Mouse (Mus musculus) hindbrain, embryonic 11.5 days (tissue): ENCODE data around the gene Cdk15. TPM values are rescaled to one million over a fixed set of nuclear protein-coding genes. Genes with fewer than 3 reads are reported as not detected.

Experiments
- ATAC-seq: fragments of 200-750 bp; cut with Nextera tagmentation; 2 replicates; pipeline ENCODE4 v1.8.0; 2017; ENCODE audit warnings: mild to moderate bottlenecking, moderate TSS enrichment, moderate library complexity; ENCODE audit not compliant: low FRiP score
- DNase-seq: peaks from one replicate; pipeline ENCODE4 v3.0.0-alpha.2; 2015; ENCODE audit warnings: low spot score
- H3K27ac ChIP-seq: fragments of 300-500 bp; sonication (generic); 2 replicates; pipeline ENCODE4 v1.5.1; 2014; ENCODE audit warnings: mild to moderate bottlenecking, low read depth, low read length
- H3K27me3 ChIP-seq: fragments of 300-500 bp; sonication (generic); 2 replicates; pipeline ENCODE4 v1.6.1; 2014; ENCODE audit warnings: mild to moderate bottlenecking, low read length, moderate library complexity, mixed read lengths; ENCODE audit not compliant: control insufficient read depth, insufficient read depth
- H3K36me3 ChIP-seq: fragments of 300-500 bp; sonication (generic); 2 replicates; pipeline ENCODE4 v1.6.1; 2014; ENCODE audit warnings: mild to moderate bottlenecking, low read length, moderate library complexity, mixed read lengths; ENCODE audit not compliant: control insufficient read depth, insufficient read depth
- H3K4me1 ChIP-seq: fragments of 300-500 bp; sonication (generic); replicated peaks from 2 replicates; pipeline ENCODE4 v1.6.1; 2014; ENCODE audit warnings: low read length, mixed read lengths; ENCODE audit not compliant: control insufficient read depth, insufficient read depth
- H3K4me2 ChIP-seq: fragments of 300-500 bp; sonication (generic); replicated peaks from 2 replicates; pipeline ENCODE4 v1.6.1; 2014; ENCODE audit warnings: mild to moderate bottlenecking, low read depth, low read length
- H3K4me3 ChIP-seq: fragments of 300-500 bp; sonication (generic); 2 replicates; pipeline ENCODE4 v1.5.1; 2014; ENCODE audit warnings: low read depth, low read length
- H3K9ac ChIP-seq: fragments of 300-500 bp; sonication (generic); 2 replicates; pipeline ENCODE4 v1.6.1; 2014; ENCODE audit warnings: low read depth, low read length
- H3K9me3 ChIP-seq: fragments of 300-500 bp; sonication (generic); 2 replicates; pipeline ENCODE4 v1.6.1; 2016; ENCODE audit warnings: low read length; ENCODE audit not compliant: control insufficient read depth
- WGBS: fragments of 180-500 bp; shearing (Covaris S2); extraction: QIAGEN DNeasy Blood & Tissue Kit; methylation state at CpG from one replicate; pipeline ENCODE4 v1.1.7; 2014; 5-methylcytosine and 5-hydroxymethylcytosine counted together
- polyA plus RNA-seq: library from polyadenylated mRNA; unstranded; fragments of >200 nt; fragmentation: Nextera tagmentation; extraction: Ambion mirVana; gene quantifications from 2 replicates; pipeline ENCODE4 v1.2.1, GENCODE M21; 2014

Gene Cdk15
- polyA plus RNA-seq, 1 experiment from 2014 or later: 1.8 TPM

- no peaks in the 10 kb centered on the region for H3K27me3 ChIP-seq
- H3K9ac ChIP-seq: no peak overlapping the region
- peak overlapping the region; percentile 0 for H3K27ac ChIP-seq
- no peak for ATAC-seq
- no peak overlapping the region for H3K4me2 ChIP-seq
- WGBS: 12% methylated on average over 3 of the region's 3 CpGs
- H3K9me3 ChIP-seq: no peaks in the 10 kb centered on the region
- DNase-seq: peak; percentile 40
- no peak overlapping the region for H3K4me3 ChIP-seq
- H3K4me1 ChIP-seq: peaks cover 5% of the 10 kb centered on the region
- no peaks in the 10 kb centered on the region for H3K36me3 ChIP-seq
Observed at GRCm38 (mm10) chr1:59257736-59258135, 1.0 kb downstream of the Cdk15 start.

- no peak for DNase-seq
- Histone ChIP-seq H3K9me3 (no peaks in the 10 kb centered on the region), H3K36me3 (no peaks in the 10 kb centered on the region), H3K4me2 (no peak overlapping the region), H3K27ac (no peak overlapping the region), H3K27me3 (no peaks in the 10 kb centered on the region), H3K9ac (no peak overlapping the region), H3K4me3 (no peak overlapping the region), H3K4me1 (no peaks in the 10 kb centered on the region)
- 67% methylated on average over 8 of the region's 8 CpGs for WGBS
- ATAC-seq: no peak
Observed at GRCm38 (mm10) chr1:59268931-59269330, 12.2 kb downstream of the Cdk15 start.

- 84% methylated on average over 6 of the region's 6 CpGs for WGBS
- no peaks in the 10 kb centered on the region for H3K9me3 ChIP-seq
- no peaks in the 10 kb centered on the region for H3K36me3 ChIP-seq
- H3K27me3 ChIP-seq: no peaks in the 10 kb centered on the region
- H3K4me2 ChIP-seq: no peak overlapping the region
- no peaks in the 10 kb centered on the region for H3K4me1 ChIP-seq
- no peak overlapping the region for H3K9ac ChIP-seq
- ATAC-seq (no peak), DNase-seq (no peak)
- no peak overlapping the region for H3K4me3 ChIP-seq
- no peak overlapping the region for H3K27ac ChIP-seq
Observed at GRCm38 (mm10) chr1:59269466-59269865, 12.8 kb downstream of the Cdk15 start.

GRCm38 (mm10) chr1:59269951-59270689, 13.4 kb downstream of the Cdk15 start:
- H3K4me2 ChIP-seq: no peak overlapping the region
- H3K9ac ChIP-seq: no peak overlapping the region
- ATAC-seq (no peak), DNase-seq (peak; percentile 63)
- peak overlapping the region; percentile 30; the same call in 1 of the 2 replicates for H3K27ac ChIP-seq
- WGBS: 47% methylated on average over 20 of the region's 20 CpGs
- no peak overlapping the region for H3K4me3 ChIP-seq
- no peaks in the 10 kb centered on the region for H3K36me3 ChIP-seq
- H3K27me3 ChIP-seq: no peaks in the 10 kb centered on the region
- no peaks in the 10 kb centered on the region for H3K4me1 ChIP-seq
- no peaks in the 10 kb centered on the region for H3K9me3 ChIP-seq

DNA sequence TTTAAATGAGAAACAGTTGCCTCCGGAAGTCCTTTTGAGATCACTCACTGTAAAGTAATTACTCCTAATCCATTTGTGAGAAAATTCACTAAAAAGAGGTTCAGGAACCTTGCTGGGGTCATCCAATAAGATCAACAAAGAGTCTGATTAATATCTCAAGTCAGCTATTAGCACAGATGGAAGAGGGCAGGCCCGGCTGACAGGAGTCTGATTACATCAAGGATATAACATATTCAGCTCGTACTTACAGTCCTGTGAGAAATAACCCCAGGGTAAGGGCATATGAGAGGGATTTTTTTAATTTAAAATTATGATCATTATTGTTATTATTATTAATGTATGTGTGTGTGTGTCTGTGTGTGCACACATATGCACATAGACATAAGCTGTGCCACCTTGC, 15.5 kb downstream of the Cdk15 start:
- 53% methylated on average over 3 of the region's 3 CpGs for WGBS
- Histone ChIP-seq H3K9ac (no peak overlapping the region), H3K4me3 (no peak overlapping the region), H3K27ac (no peak overlapping the region), H3K27me3 (no peaks in the 10 kb centered on the region), H3K4me2 (no peak overlapping the region), H3K36me3 (no peaks in the 10 kb centered on the region), H3K4me1 (no peaks in the 10 kb centered on the region), H3K9me3 (no peaks in the 10 kb centered on the region)
- ATAC-seq (no peak), DNase-seq (no peak)

DNA sequence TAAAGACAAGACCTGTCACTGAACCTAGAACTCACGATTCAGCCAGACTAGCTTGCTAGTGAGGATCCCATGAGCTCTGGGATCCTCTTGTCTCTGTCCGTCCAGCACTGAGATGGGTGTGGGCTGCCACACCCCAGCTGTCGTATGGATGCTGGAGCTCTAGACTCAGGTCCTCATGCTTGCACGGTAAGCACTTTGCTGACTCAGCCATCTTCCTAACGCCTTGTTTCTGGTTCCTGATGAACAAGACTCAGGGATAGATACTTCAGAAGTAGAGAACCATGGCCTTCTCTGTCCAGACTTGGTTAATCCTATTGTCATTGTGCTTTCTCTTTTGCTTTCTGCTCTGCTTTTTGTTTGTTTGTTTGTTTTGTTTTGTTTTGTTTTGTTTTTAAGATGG, 29.2 kb downstream of the Cdk15 start:
- H3K9me3 ChIP-seq: no peaks in the 10 kb centered on the region
- no peak overlapping the region for H3K9ac ChIP-seq
- no peak overlapping the region for H3K4me2 ChIP-seq
- WGBS: 89% methylated on average over 5 of the region's 5 CpGs
- ATAC-seq: no peak
- DNase-seq: no peak
- no peak overlapping the region for H3K4me3 ChIP-seq
- no peaks in the 10 kb centered on the region for H3K36me3 ChIP-seq
- no peak overlapping the region for H3K27ac ChIP-seq
- no peaks in the 10 kb centered on the region for H3K27me3 ChIP-seq
- H3K4me1 ChIP-seq: no peaks in the 10 kb centered on the region

DNA sequence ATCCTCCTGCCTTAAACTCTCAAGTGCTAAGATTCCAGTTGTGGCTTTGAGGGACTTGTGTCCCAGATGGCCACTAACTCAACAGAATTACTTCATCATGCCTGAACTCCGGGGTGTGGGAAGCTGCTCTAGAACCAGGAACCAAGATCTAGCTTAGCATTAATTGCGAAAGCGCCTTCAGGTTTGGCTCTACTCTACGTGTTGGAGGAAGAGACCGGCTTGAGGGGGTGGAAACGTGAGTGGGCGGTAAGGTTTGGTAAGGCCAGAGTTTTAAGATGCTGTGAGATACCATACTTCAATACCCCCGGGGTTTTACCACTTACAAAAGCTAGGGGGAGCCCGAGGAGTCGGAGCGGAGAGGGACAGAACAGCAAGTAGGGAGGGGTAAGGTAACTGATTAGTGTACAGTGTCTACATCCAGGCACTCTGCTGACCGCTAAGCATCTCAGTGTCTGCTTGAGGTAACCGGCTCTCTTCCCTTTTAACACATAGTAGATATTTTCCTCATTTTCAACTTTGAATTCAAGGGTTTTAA, 29.7 kb downstream of the Cdk15 start:
- 76% methylated on average over 13 of the region's 13 CpGs for WGBS
- Histone ChIP-seq H3K36me3 (no peaks in the 10 kb centered on the region), H3K4me2 (no peak overlapping the region), H3K27me3 (no peaks in the 10 kb centered on the region), H3K9ac (no peak overlapping the region), H3K9me3 (no peaks in the 10 kb centered on the region), H3K4me3 (no peak overlapping the region), H3K27ac (no peak overlapping the region), H3K4me1 (no peaks in the 10 kb centered on the region)
- ATAC-seq (no peak), DNase-seq (no peak)

GRCm38 (mm10) chr1:59287733-59288132, 31.0 kb downstream of the Cdk15 start:
- WGBS: 43% methylated on average over 8 of the region's 8 CpGs
- Histone ChIP-seq H3K36me3 (no peaks in the 10 kb centered on the region), H3K4me1 (no peaks in the 10 kb centered on the region), H3K9ac (no peak overlapping the region), H3K27ac (no peak overlapping the region), H3K27me3 (no peaks in the 10 kb centered on the region), H3K4me2 (no peak overlapping the region), H3K4me3 (no peak overlapping the region), H3K9me3 (no peaks in the 10 kb centered on the region)
- DNase-seq: no peak
- ATAC-seq: no peak

DNA sequence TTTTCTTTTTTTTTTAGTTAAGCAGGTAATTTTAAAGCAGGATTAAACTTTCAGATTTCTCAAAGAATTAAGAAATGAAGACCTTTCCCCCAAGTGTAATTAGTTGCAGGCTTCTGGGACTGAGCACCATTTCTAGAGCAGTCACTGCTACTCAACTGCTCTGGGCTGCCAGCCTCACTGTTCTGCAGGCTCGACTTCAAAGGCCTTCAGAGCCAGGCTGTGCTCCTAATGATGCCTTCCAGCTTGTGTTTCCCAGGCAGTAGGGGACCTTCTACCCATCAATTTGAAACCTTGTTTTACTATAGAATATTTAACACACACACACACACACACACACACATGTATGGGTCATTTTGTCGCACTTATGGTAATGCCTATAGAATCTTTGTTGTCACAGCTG, 34.9 kb downstream of the Cdk15 start:
- 24% methylated on average over 2 of the region's 2 CpGs for WGBS
- H3K27ac ChIP-seq: no peak overlapping the region
- H3K9me3 ChIP-seq: no peaks in the 10 kb centered on the region
- H3K4me2 ChIP-seq: no peak overlapping the region
- no peaks in the 10 kb centered on the region for H3K36me3 ChIP-seq
- H3K4me1 ChIP-seq: no peaks in the 10 kb centered on the region
- H3K4me3 ChIP-seq: no peak overlapping the region
- no peaks in the 10 kb centered on the region for H3K27me3 ChIP-seq
- no peak overlapping the region for H3K9ac ChIP-seq
- DNase-seq: no peak
- no peak for ATAC-seq
